Mouse (Mus musculus) brown adipose tissue, adult 24 weeks (tissue): ENCODE measurements around the gene Rdh1. TPM values are rescaled to one million over a fixed set of nuclear protein-coding genes. Genes with fewer than 3 reads are reported as not detected.
"Not testable (repeated sequence)": the region's sequence is repeated elsewhere in the genome, so short reads cannot be mapped to it uniquely, and the experiment has no call there.

ENCODE experiments used
- H3K27ac ChIP-seq: fragments of 200-500 bp; replicated peaks from 2 replicates; pipeline ENCODE4 v1.5.1; 2012; ENCODE audit warnings: low read depth, mild to moderate bottlenecking, low read length
- H3K4me1 ChIP-seq: fragments of 200-500 bp; 2 replicates; pipeline ENCODE4 v1.6.1; 2012; ENCODE audit warnings: low read length, mixed read lengths; ENCODE audit not compliant: control insufficient read depth, insufficient read depth, insufficient read length
- H3K4me3 ChIP-seq: fragments of 200-500 bp; 2 replicates; pipeline ENCODE4 v1.5.1; 2012; ENCODE audit warnings: low read depth, mild to moderate bottlenecking, low read length, moderate library complexity; ENCODE audit not compliant: insufficient read depth
- polyA plus RNA-seq: library from polyadenylated mRNA; stranded (reverse); fragments of >200 nt; gene quantifications from 2 replicates; pipeline ENCODE4 v1.2.4, GENCODE M21; 2012; ENCODE audit not compliant: missing spikeins, insufficient read depth, insufficient read length

Rdh1 gene
- polyA plus RNA-seq, 1 experiment: not detected

GRCm38 (mm10) chr10:127763914-127764680 lies 4.6 kb downstream of the Rdh1 start:
- H3K27ac ChIP-seq: no peak overlapping the region
- H3K4me1 ChIP-seq: no peaks in the 10 kb centered on the region
- H3K4me3 ChIP-seq: no peak overlapping the region

DNA sequence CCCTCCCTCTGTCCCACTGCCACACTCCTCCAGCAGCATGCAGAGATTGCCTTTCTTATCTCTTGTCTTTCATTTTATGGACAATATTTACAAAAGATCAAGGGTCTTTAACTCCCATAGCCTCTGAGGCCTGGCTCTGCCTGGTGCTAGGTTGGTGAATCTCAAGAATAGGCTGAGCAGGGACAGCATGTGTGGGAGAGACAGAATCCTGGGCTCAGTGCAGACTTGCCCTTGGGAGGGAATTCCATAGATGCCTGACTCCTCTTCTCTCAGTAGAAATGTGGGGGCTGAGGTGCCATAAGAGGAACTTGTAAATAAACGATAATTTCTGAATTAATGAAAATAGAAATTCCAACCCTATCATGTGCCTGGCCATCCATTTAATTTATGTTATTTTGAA lies 7.0 kb downstream of the Rdh1 start:
- no peak overlapping the region for H3K27ac ChIP-seq
- no peaks in the 10 kb centered on the region for H3K4me1 ChIP-seq
- H3K4me3 ChIP-seq: no peak overlapping the region

- Histone ChIP-seq H3K4me1 (no peaks in the 10 kb centered on the region), H3K27ac (no peak within 1 kb of the TSS), H3K4me3 (no peak within 1 kb of the TSS)
Measured at GRCm38 (mm10) chr10:127776011-127776410, 16.5 kb downstream of the Rdh1 start, which contains the start of gene Rdh9. Rdh9 (plus strand) TSS chr10:127776386.

- H3K4me1 ChIP-seq, H3K27ac ChIP-seq, H3K4me3 ChIP-seq: not testable (repeated sequence)
Measured at GRCm38 (mm10) chr10:127782321-127782720, 22.8 kb downstream of the Rdh1 start.

- H3K27ac ChIP-seq, H3K4me1 ChIP-seq, H3K4me3 ChIP-seq: not testable (repeated sequence)
Measured at GRCm38 (mm10) chr10:127785411-127785810, 25.9 kb downstream of the Rdh1 start.

GRCm38 (mm10) chr10:127799295-127799694 lies 39.8 kb downstream of the Rdh1 start:
- Histone ChIP-seq H3K27ac (no peak overlapping the region), H3K4me3 (no peak overlapping the region), H3K4me1 (no peaks in the 10 kb centered on the region)

DNA sequence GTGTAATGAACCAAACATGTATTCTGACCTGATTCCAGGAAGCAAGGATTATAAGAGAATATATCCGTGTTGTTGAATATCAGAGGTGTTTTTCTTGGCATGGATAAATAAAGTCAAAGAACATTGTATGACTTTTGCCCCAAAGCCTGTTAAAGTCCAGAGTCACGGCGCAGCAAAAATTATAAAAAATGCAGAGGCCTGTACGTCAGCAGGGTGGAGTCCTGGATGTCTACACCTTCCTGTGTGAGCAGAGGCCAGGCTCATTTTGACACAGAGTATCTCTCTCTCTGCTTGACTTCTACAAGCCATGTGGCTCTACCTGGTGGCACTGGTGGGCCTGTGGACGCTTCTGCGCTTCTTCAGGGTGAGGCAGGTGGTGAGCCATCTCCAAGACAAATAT lies 41.4 kb downstream of the Rdh1 start, which contains the start of gene Rdh16:
TSS of gene Rdh16 (plus strand) at position 262 of the 400 bp plus-strand sequence.
- Histone ChIP-seq H3K4me1 (no peaks in the 10 kb centered on the region), H3K27ac (no peak within 1 kb of the TSS), H3K4me3 (no peak within 1 kb of the TSS)

GRCm38 (mm10) chr10:127801612-127802011 lies 42.1 kb downstream of the Rdh1 start:
- Histone ChIP-seq H3K4me3 (no peak overlapping the region), H3K4me1 (no peaks in the 10 kb centered on the region), H3K27ac (no peak overlapping the region)

- no peak overlapping the region for H3K27ac ChIP-seq
- no peak overlapping the region for H3K4me3 ChIP-seq
Measured at GRCm38 (mm10) chr10:127802236-127802635, 42.7 kb downstream of the Rdh1 start.

GRCm38 (mm10) chr10:127804416-127804815 lies 44.9 kb downstream of the Rdh1 start:
- H3K4me3 ChIP-seq: no peak overlapping the region
- no peak overlapping the region for H3K27ac ChIP-seq
- H3K4me1 ChIP-seq: no peaks in the 10 kb centered on the region

More at GRCm38 (mm10) chr10:127802236-127802635, 42.7 kb downstream of the Rdh1 start:
- no peaks in the 10 kb centered on the region for H3K4me1 ChIP-seq

DNA sequence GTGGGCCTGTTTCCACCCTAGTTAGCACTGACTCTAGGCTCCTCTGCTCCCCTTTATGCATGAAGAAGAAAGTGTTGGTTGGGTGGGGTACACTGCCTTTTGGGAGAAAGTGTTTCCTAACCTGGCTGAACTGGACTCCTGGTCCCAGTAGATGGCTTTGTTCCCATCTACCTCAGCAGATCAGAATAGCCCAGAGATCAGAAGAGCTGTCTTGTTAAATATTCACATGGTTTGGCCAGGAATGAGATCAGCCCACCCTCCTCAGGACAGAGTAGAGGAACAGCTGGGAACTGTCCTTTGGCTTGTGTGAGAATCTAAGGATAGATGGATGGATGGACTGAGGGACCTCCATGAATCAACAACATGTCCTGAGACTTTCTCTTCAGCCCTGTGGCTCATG lies 56.4 kb downstream of the Rdh1 start:
- no peak overlapping the region for H3K27ac ChIP-seq
- H3K4me3 ChIP-seq: no peak overlapping the region
- H3K4me1 ChIP-seq: no peaks in the 10 kb centered on the region

DNA sequence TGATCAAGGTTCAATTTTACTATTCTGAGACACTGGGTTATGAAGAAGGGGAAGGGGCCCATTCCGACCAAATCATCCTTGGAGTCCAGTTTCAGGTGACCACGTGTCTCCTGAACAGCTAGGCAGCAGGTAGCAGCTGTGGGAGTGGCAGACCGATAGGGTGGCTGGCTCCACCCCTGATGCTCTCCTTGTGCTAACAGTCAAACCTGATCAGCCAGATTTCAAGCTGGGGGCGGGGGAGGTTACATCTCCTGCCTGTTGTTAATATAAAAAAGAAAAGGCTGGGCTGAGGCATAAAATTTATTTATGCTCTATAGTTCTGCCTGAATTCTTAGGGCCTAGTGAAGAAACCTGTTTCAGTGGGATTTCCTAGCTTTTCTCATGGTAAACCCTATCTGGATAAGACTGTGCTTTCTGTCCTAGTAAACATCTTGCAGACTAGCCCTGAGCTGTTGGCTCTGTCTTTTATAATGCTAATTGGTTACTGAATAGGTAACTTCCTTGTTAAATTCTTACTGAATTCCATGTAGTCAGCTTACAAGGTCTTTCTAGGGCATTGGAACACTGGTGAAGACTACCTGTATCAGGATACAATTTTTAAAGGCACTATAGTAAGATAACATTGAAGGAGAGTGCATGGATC lies 57.9 kb downstream of the Rdh1 start:
- not testable (repeated sequence) for H3K4me3 ChIP-seq, H3K27ac ChIP-seq, H3K4me1 ChIP-seq

Other genes starting within 250 kb of the Rdh1 start
- 13.0 and 14.5 TPM in 2 replicates for gene Ndufa4l2, start 244.8 kb upstream of the Rdh1 start, polyA plus RNA-seq
- 15.5 and 16.7 TPM in 2 replicates for gene Shmt2, start 237.3 kb upstream of the Rdh1 start, polyA plus RNA-seq
- gene Nxph4, start 225.2 kb upstream of the Rdh1 start, polyA plus RNA-seq: not detected in 2 replicates
- 43.8 and 47.2 TPM in 2 replicates for gene Lrp1, start 138.6 kb upstream of the Rdh1 start, polyA plus RNA-seq
- gene Stat6, start 116.7 kb upstream of the Rdh1 start, polyA plus RNA-seq: 24.7 and 28.8 TPM in 2 replicates
- gene Nemp1, start 92.8 kb upstream of the Rdh1 start, polyA plus RNA-seq: 1.0 and 2.5 TPM in 2 replicates
- 4.2 and 6.3 TPM in 2 replicates for gene Nab2, start 91.2 kb upstream of the Rdh1 start, polyA plus RNA-seq
- not detected in 2 replicates for gene Myo1a, start 54.6 kb upstream of the Rdh1 start, polyA plus RNA-seq
- not detected in 2 replicates for gene Tac2, start 35.2 kb upstream of the Rdh1 start, polyA plus RNA-seq
- 2.7 and 3.3 TPM in 2 replicates for gene Zbtb39, start 20.2 kb upstream of the Rdh1 start, polyA plus RNA-seq
- gene Gpr182, start 8.0 kb upstream of the Rdh1 start, polyA plus RNA-seq: 1.5 TPM in 2 replicates
- not detected in 2 replicates for gene Rdh16f1, start 66 bp downstream of the Rdh1 start, polyA plus RNA-seq
- gene Rdh9, start 16.7 kb downstream of the Rdh1 start, polyA plus RNA-seq: not detected in 2 replicates
- gene Rdh16, start 41.4 kb downstream of the Rdh1 start, polyA plus RNA-seq: 0.52 TPM in 1 of 2 replicates, not detected in the other
- not detected in 2 replicates for gene Rdh19, start 90.2 kb downstream of the Rdh1 start, polyA plus RNA-seq
- not detected in 2 replicates for gene Rdh16f2, start 106.8 kb downstream of the Rdh1 start, polyA plus RNA-seq
- 3.7 TPM in 1 of 2 replicates, not detected in the other for gene Rdh7, start 129.1 kb downstream of the Rdh1 start, polyA plus RNA-seq
- not detected in 2 replicates for gene Sdr9c7, start 138.8 kb downstream of the Rdh1 start, polyA plus RNA-seq
- gene Hsd17b6, start 247.9 kb downstream of the Rdh1 start, polyA plus RNA-seq: not detected in 2 replicates